In the genomic region with DNA sequence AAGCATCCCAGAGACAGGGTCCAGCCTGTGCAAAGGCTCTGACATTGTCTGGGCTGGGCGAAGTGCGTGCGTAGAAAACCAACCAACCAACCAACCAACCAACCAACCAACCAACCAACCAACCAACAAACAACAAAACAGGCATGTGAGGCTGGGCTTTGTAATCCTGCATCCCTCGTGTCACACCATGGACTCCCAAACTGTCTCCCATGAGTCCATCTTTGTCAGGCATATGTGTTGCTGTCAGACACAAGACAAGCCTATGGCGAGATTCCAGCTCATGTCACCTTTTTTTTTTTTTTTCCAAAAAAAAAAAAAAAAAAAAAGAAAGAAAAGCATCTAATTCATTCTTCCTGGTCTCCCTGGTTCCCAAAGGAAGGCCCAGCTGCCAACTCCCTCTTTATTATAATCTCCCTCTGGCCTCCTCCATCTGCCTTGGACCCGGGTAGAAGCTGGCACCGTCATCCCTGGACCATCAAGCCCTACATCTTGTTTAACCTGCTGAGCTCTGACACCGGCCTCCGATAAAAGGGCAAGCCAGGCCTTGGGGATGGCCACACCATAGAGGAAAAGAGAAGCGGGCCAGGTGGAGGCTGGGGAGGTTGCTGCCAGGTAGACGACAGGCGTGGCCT, we compare ENCODE assay signal across 21 mouse cellular contexts. TPM values are rescaled to one million over a fixed set of nuclear protein-coding genes. Genes with fewer than 3 reads are reported as not detected.
A peak's percentile ranks its signal among the peaks of the same experiment; 100 is the strongest.
DNase-seq lines count a peak whose midpoint lies in the region; ATAC-seq and TF ChIP-seq lines count a peak whose summit lies in the region.
"Had no signal": no experiment of that assay in that cellular context is flagged by ENCODE, and none has a peak within 500 bp of the region (broad histone marks: within the 10 kb centered on the region; RNA-seq: fewer than 3 reads in every experiment).

No protein-coding gene starts in this region.

- H3K9me3 ChIP-seq in forebrain, embryonic 13.5 days (replicated peaks): no peaks in the 10 kb centered on the region
- no peaks in the 10 kb centered on the region for H3K9me3 ChIP-seq in forebrain, embryonic 10.5 days
- no peaks in the 10 kb centered on the region for H3K9me3 ChIP-seq in forebrain, embryonic 15.5 days
- no peaks in the 10 kb centered on the region for H3K9me3 ChIP-seq in midbrain, postnatal 0 days (ENCODE audit: low read length)
- H3K9me3 ChIP-seq: embryonic facial prominence, embryonic 12.5 days; limb, embryonic 13.5 days; liver, embryonic 12.5 days had no signal

- H3K4me2 ChIP-seq in forebrain, embryonic 13.5 days: no peak overlapping the region
- H3K4me2 ChIP-seq in forebrain, embryonic 15.5 days (replicated peaks): no peak overlapping the region
- H3K4me2 ChIP-seq in midbrain, postnatal 0 days (ENCODE audit: low read depth, low read length, poor library complexity, severe bottlenecking): no peak overlapping the region
- H3K4me2 ChIP-seq: embryonic facial prominence, embryonic 12.5 days; limb, embryonic 13.5 days; liver, embryonic 12.5 days had no signal

- no peaks in the 10 kb centered on the region for H3K36me3 ChIP-seq in forebrain, embryonic 13.5 days (ENCODE audit: poor library complexity, severe bottlenecking)
- H3K36me3 ChIP-seq in forebrain, embryonic 10.5 days (replicated peaks): no peaks in the 10 kb centered on the region
- no peaks in the 10 kb centered on the region for H3K36me3 ChIP-seq in forebrain, embryonic 15.5 days
- H3K36me3 ChIP-seq in midbrain, postnatal 0 days (ENCODE audit: insufficient read depth, low read length): no peaks in the 10 kb centered on the region
- H3K36me3 ChIP-seq: embryonic facial prominence, embryonic 12.5 days; limb, embryonic 13.5 days; liver, embryonic 12.5 days had no signal

- intact Hi-C loops in left cerebral cortex, postnatal 4 days (cut with DNase I): loop anchor here (5.0 to 10.0 kb wide), 3 partner anchors 490 to 733 kb away; a partner anchor contains a TSS

- 83% methylated on average over 12 of the region's 12 CpGs for WGBS in forebrain, embryonic 13.5 days
- 92% methylated on average over 12 of the region's 12 CpGs for WGBS in forebrain, embryonic 10.5 days
- 76% methylated on average over 12 of the region's 12 CpGs for WGBS in forebrain, embryonic 15.5 days
- 71% methylated on average over 12 of the region's 12 CpGs for WGBS in midbrain, postnatal 0 days

- H3K9ac ChIP-seq in forebrain, embryonic 13.5 days: no peak overlapping the region
- H3K9ac ChIP-seq in forebrain, embryonic 15.5 days (replicated peaks): no peak overlapping the region
- no peak overlapping the region for H3K9ac ChIP-seq in midbrain, postnatal 0 days (replicated peaks; ENCODE audit: low read length, poor library complexity, severe bottlenecking)
- H3K9ac ChIP-seq: embryonic facial prominence, embryonic 12.5 days; limb, embryonic 13.5 days; liver, embryonic 12.5 days had no signal

- H3K4me1 ChIP-seq in forebrain, embryonic 13.5 days: peaks cover 5% of the 10 kb centered on the region
- H3K4me1 ChIP-seq in forebrain, embryonic 10.5 days: peaks cover 4% of the 10 kb centered on the region; the same call in 1 of the 2 replicates
- H3K4me1 ChIP-seq in forebrain, embryonic 15.5 days: peaks cover 7% of the 10 kb centered on the region; the same call in 1 of the 2 replicates
- H3K4me1 ChIP-seq in midbrain, postnatal 0 days (ENCODE audit: insufficient read depth, low read length): no peaks in the 10 kb centered on the region

- peak; percentile 62 for ATAC-seq in forebrain, embryonic 13.5 days
- peak; percentile 67 for ATAC-seq in forebrain, embryonic 15.5 days (replicated peaks)
- no peak for ATAC-seq in midbrain, postnatal 0 days (ENCODE audit: low FRiP score)
- ATAC-seq: intestine, postnatal 0 days; liver, embryonic 12.5 days had no signal

- no peak for DNase-seq in forebrain, embryonic 10.5 days (ENCODE audit: extremely low spot score, low spot score)
- peak; percentile 82 for DNase-seq in left cerebral cortex, postnatal 4 days
- no peak for DNase-seq in left cerebral cortex, adult 9 months (ENCODE audit: low spot score in 2 of 2)
- peak; percentile 69 for DNase-seq in midbrain, postnatal 0 days (ENCODE audit: low spot score)
- DNase-seq in urinary bladder, postnatal 4 days (ENCODE audit: low spot score in 2 of 2): no peak
- DNase-seq: adrenal gland, postnatal 25 days; cerebellum, adult 9-11 months; gastrocnemius, postnatal 36 days; kidney, postnatal 36 days; layer of hippocampus, postnatal 36 days; lung, adult 18-20 months; lung, postnatal 14 days; thymus, adult 2 months; thymus, postnatal 4 days had no signal

- TF ChIP-seq CTCF in midbrain, postnatal 0 days (IDR thresholded peaks at IDR 0.05): no peak

- peak overlapping the region; percentile 7; the same call in 1 of the 2 replicates for H3K27ac ChIP-seq in forebrain, embryonic 13.5 days
- no peak overlapping the region for H3K27ac ChIP-seq in forebrain, embryonic 10.5 days
- H3K27ac ChIP-seq in forebrain, embryonic 15.5 days (replicated peaks): peak overlapping the region; percentile 70
- H3K27ac ChIP-seq in midbrain, postnatal 0 days (ENCODE audit: low read depth, low read length): no peak overlapping the region
- H3K27ac ChIP-seq: embryonic facial prominence, embryonic 12.5 days; limb, embryonic 13.5 days; liver, embryonic 12.5 days; stomach, postnatal 0 days had no signal

- H3K4me3 ChIP-seq in forebrain, embryonic 13.5 days: no peak overlapping the region
- no peak overlapping the region for H3K4me3 ChIP-seq in forebrain, embryonic 10.5 days
- H3K4me3 ChIP-seq in forebrain, embryonic 15.5 days: no peak overlapping the region
- no peak overlapping the region for H3K4me3 ChIP-seq in midbrain, postnatal 0 days (ENCODE audit: low read depth, low read length)
- H3K4me3 ChIP-seq: embryonic facial prominence, embryonic 12.5 days; limb, embryonic 13.5 days; liver, embryonic 12.5 days had no signal

- peaks cover 9% of the 10 kb centered on the region for H3K27me3 ChIP-seq in forebrain, embryonic 13.5 days
- H3K27me3 ChIP-seq in forebrain, embryonic 10.5 days (ENCODE audit: poor library complexity, severe bottlenecking): peaks cover 14% of the 10 kb centered on the region; the same call in 1 of the 2 replicates
- no peaks in the 10 kb centered on the region for H3K27me3 ChIP-seq in forebrain, embryonic 15.5 days
- H3K27me3 ChIP-seq in midbrain, postnatal 0 days (ENCODE audit: insufficient read depth, low read length): peaks cover under 1% of the 10 kb centered on the region; the same call in 1 of the 2 replicates
- H3K27me3 ChIP-seq: embryonic facial prominence, embryonic 12.5 days had no signal

RNA-seq across cellular contexts. Expression of a gene that starts 51.3 kb away (rescaled TPM):
- 26.9 and 27.4 TPM in 2 replicates for polyA plus RNA-seq in forebrain, embryonic 13.5 days (2015; fragmentation: Nextera tagmentation; extraction: Ambion mirVana)
- polyA plus RNA-seq in forebrain, embryonic 10.5 days (2016; fragmentation: Nextera tagmentation; extraction: Ambion mirVana): 24.4 and 24.7 TPM in 2 replicates
- 10 to 100 TPM; 72.3 to 88.7 TPM for total RNA-seq in left cerebral cortex, postnatal 4 days (2021)
- polyA plus RNA-seq in forebrain, embryonic 15.5 days (2015; fragmentation: Nextera tagmentation; extraction: Ambion mirVana): 24.1 and 25.0 TPM in 2 replicates
- total RNA-seq in midbrain, postnatal 0 days (2014; rRNA removed): 32.7 and 39.0 TPM in 2 replicates
- 8.4 and 10.0 TPM in 2 replicates for polyA plus RNA-seq in midbrain, postnatal 0 days (2015; fragmentation: Nextera tagmentation; extraction: Ambion mirVana)

Comparison
In these comparisons a context has a peak if more than half of its experiments do, and no peak if none do; other contexts are left out.
1. H3K27ac ChIP-seq: peak in forebrain, embryonic 13.5 days (single experiment) and forebrain, embryonic 15.5 days (single experiment); none in forebrain, embryonic 10.5 days (single experiment) and midbrain, postnatal 0 days (single experiment).
2. DNase-seq: peak in left cerebral cortex, postnatal 4 days (single experiment) and midbrain, postnatal 0 days (single experiment); none in forebrain, embryonic 10.5 days (single experiment), left cerebral cortex, adult 9 months (0 of 2) and urinary bladder, postnatal 4 days (0 of 2).